Mouse (Mus musculus) neural tube, embryonic 15.5 days (tissue): ENCODE measurements at regions not wholly inside any gene's neighbourhood (a gene's known extent, or its start where the extent isn't known, plus 50 kb on each side); places are given as distances from the start of the nearest gene placed in this dataset.

ENCODE experiments used
- ATAC-seq: fragments of 200-750 bp; cut with Nextera tagmentation; 2 replicates; pipeline ENCODE4 v1.8.0; 2017; ENCODE audit warnings: mild to moderate bottlenecking, moderate TSS enrichment, moderate library complexity; ENCODE audit not compliant: low FRiP score
- H3K27ac ChIP-seq: fragments of 300-500 bp; sonication (generic); replicated peaks from 2 replicates; pipeline ENCODE4 v1.5.1; 2015; ENCODE audit warnings: mild to moderate bottlenecking, inconsistent platforms
- H3K27me3 ChIP-seq: fragments of 300-500 bp; sonication (generic); replicated peaks from 2 replicates; pipeline ENCODE4 v1.6.1; 2015; ENCODE audit warnings: inconsistent platforms
- H3K36me3 ChIP-seq: fragments of 300-500 bp; sonication (generic); 2 replicates; pipeline ENCODE4 v1.6.1; 2015; ENCODE audit warnings: inconsistent platforms
- H3K4me1 ChIP-seq: fragments of 300-500 bp; sonication (generic); 2 replicates; pipeline ENCODE4 v1.6.1; 2015; ENCODE audit warnings: inconsistent platforms
- H3K4me2 ChIP-seq: fragments of 300-500 bp; sonication (generic); 2 replicates; pipeline ENCODE4 v1.6.1; 2015; ENCODE audit warnings: inconsistent platforms, mild to moderate bottlenecking, moderate library complexity
- H3K4me3 ChIP-seq: fragments of 300-500 bp; sonication (generic); replicated peaks from 2 replicates; pipeline ENCODE4 v1.5.1; 2015; ENCODE audit warnings: mild to moderate bottlenecking, inconsistent platforms
- H3K9ac ChIP-seq: fragments of 300-500 bp; sonication (generic); replicated peaks from 2 replicates; pipeline ENCODE4 v1.6.1; 2015; ENCODE audit warnings: mild to moderate bottlenecking, inconsistent platforms
- H3K9me3 ChIP-seq: fragments of 300-500 bp; sonication (generic); replicated peaks from 2 replicates; pipeline ENCODE4 v1.6.1; 2016; ENCODE audit warnings: inconsistent platforms
- WGBS: fragments of 180-500 bp; shearing (Covaris S2); methylation state at CpG from one replicate; pipeline ENCODE4 v1.1.7; 2015; ENCODE audit warnings: mixed read lengths; 5-methylcytosine and 5-hydroxymethylcytosine counted together

DNA sequence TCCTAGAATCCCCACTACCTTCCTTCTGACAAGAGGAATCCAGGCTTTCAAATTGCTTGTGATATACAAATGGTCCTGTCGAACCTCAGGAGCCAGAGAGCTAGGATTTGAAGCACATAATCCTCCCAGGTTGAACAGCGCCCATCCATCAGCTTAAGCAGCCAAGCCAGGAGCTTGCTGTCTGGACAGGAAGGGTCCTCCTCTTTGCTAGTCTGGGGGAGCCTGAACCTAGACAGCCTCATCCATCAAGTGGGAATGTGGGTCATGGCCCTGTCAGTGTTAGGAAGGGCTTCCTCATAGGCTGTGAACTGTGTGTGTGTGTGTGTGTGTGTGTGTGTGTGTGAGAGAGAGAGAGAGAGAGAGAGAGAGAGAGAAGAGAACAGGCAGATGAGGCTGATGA is 345.8 kb downstream of the Tcerg1l start:
- WGBS: 73% methylated on average over 2 of the region's 2 CpGs
- ATAC-seq: no peak
- Histone ChIP-seq H3K4me2 (no peak overlapping the region), H3K4me1 (0 out of 2 replicates have a peak, but pooled peaks cover 2% of the 10 kb centered on the region), H3K4me3 (no peak overlapping the region), H3K9me3 (no peaks in the 10 kb centered on the region), H3K9ac (no peak overlapping the region), H3K27ac (no peak overlapping the region), H3K27me3 (no peaks in the 10 kb centered on the region), H3K36me3 (no peaks in the 10 kb centered on the region)

DNA sequence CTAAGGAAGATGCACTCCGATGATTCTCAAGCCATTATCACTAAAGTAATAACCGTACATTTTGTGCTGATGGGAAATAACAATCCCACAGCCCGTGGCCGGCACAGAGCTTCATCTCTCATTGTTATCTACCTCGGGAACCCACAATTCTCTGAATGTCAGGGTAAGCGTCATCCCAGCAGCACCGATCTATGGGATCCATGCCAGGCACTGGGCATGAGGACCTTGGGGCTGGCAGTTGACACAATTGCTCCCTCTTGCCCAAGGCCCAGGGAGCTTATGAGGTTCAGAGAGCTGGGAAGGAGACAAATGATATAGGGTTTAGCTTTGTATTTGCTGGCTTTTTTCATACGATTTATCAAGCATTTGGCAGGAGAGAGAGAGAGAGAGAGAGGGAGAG is 342.8 kb downstream of the Tcerg1l start:
- Histone ChIP-seq H3K27ac (no peak overlapping the region), H3K27me3 (no peaks in the 10 kb centered on the region), H3K4me1 (0 out of 2 replicates have a peak, but pooled peaks cover 2% of the 10 kb centered on the region), H3K4me3 (no peak overlapping the region), H3K9me3 (no peaks in the 10 kb centered on the region), H3K4me2 (no peak overlapping the region), H3K36me3 (no peaks in the 10 kb centered on the region), H3K9ac (no peak overlapping the region)
- 59% methylated on average over 8 of the region's 8 CpGs for WGBS
- ATAC-seq: no peak

GRCm38 (mm10) chr7:138061116-138061515 is 336.4 kb downstream of the Tcerg1l start:
- Histone ChIP-seq H3K4me3 (no peak overlapping the region), H3K4me1 (peaks cover 4% of the 10 kb centered on the region), H3K4me2 (no peak overlapping the region), H3K27ac (no peak overlapping the region), H3K36me3 (no peaks in the 10 kb centered on the region), H3K9me3 (no peaks in the 10 kb centered on the region), H3K9ac (no peak overlapping the region), H3K27me3 (no peaks in the 10 kb centered on the region)
- ATAC-seq: no peak
- WGBS: 10% methylated on average over 7 of the region's 7 CpGs

DNA sequence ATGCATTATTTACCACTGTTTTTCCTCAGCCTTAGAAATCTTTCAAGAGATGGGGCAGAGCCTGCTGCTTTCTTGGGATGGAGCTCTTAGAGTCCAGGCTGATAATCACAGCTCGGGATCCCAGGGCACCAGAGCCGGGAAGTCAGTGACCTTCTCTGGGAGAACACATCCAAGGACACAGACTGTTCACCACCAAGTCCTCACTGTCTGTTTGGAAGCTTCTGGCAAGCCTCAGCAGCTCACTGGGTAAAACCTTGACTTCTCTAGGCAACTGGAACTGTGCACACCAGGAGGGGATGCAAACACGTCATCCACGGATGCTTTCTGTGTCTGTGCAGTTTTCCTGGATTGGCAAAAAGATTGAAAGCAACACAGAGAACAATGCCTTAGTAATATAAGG is 330.6 kb downstream of the Tcerg1l start:
- Histone ChIP-seq H3K4me2 (no peak overlapping the region), H3K9ac (no peak overlapping the region), H3K27ac (no peak overlapping the region), H3K4me1 (no peaks in the 10 kb centered on the region), H3K36me3 (no peaks in the 10 kb centered on the region), H3K27me3 (no peaks in the 10 kb centered on the region), H3K9me3 (no peaks in the 10 kb centered on the region), H3K4me3 (no peak overlapping the region)
- no peak for ATAC-seq
- 79% methylated on average over 4 of the region's 4 CpGs for WGBS

DNA sequence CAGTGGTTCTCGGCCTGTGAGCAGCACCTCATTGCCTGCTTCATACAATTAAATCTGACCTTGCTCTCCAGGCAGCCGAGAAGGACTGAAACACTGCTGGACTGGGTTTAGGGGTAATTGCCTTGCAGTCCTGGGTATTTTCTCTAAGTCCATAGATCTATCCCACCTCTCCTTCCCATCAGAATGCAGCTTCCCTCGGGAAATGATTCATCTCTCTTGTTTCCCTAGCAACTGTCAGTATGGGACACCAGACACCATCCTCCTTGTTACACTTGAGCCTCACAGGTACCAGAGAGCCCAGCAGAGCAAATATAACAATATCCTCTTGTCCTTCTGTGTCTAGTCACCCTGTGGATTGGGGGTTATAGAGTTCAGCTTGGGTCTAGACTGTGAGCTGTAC is 322.3 kb downstream of the Tcerg1l start:
- H3K27ac ChIP-seq: no peak overlapping the region
- no peaks in the 10 kb centered on the region for H3K36me3 ChIP-seq
- WGBS: 72% methylated on average over 3 of the region's 3 CpGs

DNA sequence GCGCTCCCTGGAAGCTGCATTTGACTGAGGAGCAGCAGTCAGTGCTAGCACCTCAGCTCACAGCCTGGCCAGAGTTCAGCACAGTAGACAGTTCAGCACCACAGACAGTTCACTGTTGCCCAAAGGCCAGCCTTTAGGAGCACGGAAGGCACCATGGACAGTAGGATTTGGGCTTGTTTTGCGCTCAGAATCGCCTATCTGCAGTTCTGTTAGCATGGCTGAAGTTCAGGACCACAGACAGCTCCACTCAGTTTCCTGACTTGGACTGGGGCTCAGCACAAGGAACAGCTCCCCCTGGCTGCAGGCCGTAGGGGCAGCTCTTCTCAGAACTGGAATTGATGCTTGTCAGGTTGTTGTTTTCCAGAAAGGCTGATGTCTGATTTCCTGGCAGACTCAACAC is 313.6 kb downstream of the Tcerg1l start:
- no peak overlapping the region for H3K4me2 ChIP-seq
- no peak overlapping the region for H3K9ac ChIP-seq
- no peak overlapping the region for H3K4me3 ChIP-seq
- H3K9me3 ChIP-seq: no peaks in the 10 kb centered on the region
- no peak for ATAC-seq
- no peaks in the 10 kb centered on the region for H3K4me1 ChIP-seq
- H3K27ac ChIP-seq: no peak overlapping the region
- no peaks in the 10 kb centered on the region for H3K36me3 ChIP-seq
- 23% methylated on average over 5 of the region's 5 CpGs for WGBS
- no peaks in the 10 kb centered on the region for H3K27me3 ChIP-seq

More for the DNA sequence above, 322.3 kb downstream of the Tcerg1l start:
- Histone ChIP-seq H3K9ac (no peak overlapping the region), H3K4me1 (no peaks in the 10 kb centered on the region), H3K4me3 (no peak overlapping the region), H3K4me2 (no peak overlapping the region), H3K9me3 (no peaks in the 10 kb centered on the region), H3K27me3 (no peaks in the 10 kb centered on the region)
- ATAC-seq: no peak

DNA sequence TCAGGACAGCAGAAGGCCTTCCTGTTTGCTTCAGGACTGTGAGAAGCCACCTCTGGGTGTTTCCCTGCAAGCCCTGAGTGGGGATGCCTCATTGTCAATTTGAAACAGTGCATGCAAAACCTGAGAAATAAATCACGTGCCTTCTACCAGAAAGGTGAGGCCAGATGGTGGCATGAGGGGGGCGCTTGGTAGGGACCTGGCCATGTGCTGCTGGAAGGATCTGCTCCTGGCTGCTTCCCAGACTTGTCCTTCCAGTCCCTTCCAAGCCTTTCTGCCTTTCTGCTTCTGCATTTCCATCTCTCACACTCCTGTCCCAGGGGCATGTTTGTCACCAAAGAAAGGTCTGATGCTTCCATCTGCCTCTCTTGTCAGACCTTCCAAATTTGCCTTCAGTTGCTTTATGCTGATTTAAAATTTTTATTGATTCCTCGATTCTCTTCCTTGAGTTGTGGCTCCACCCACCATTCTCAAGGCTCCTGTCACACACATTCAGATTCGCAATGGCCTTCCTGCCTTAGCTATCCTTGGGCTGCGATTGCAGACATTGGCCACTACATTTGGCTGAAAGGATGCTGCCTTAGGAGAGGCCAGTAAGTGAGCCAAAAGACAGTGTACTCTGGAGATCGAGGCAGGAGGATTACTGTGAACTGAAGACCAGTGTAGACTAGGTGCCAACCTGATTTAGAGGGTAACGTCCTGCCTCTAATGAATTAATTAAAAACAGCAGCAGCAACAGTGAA is 289.9 kb downstream of the Tcerg1l start:
- WGBS: 65% methylated on average over 7 of the region's 7 CpGs

GRCm38 (mm10) chr7:138121497-138121896 is 276.0 kb downstream of the Tcerg1l start:
- peaks cover 11% of the 10 kb centered on the region for H3K4me1 ChIP-seq
- no peak overlapping the region for H3K9ac ChIP-seq
- peak; percentile 74; the same call in 1 of the 2 replicates for ATAC-seq
- H3K27ac ChIP-seq: peak overlapping the region; percentile 46
- no peaks in the 10 kb centered on the region for H3K9me3 ChIP-seq
- H3K4me2 ChIP-seq: no peak overlapping the region
- H3K4me3 ChIP-seq: no peak overlapping the region
- no peaks in the 10 kb centered on the region for H3K27me3 ChIP-seq
- no peaks in the 10 kb centered on the region for H3K36me3 ChIP-seq
- 4% methylated on average over 4 of the region's 4 CpGs for WGBS

More for the DNA sequence above, 289.9 kb downstream of the Tcerg1l start:
- no peaks in the 10 kb centered on the region for H3K9me3 ChIP-seq
- H3K9ac ChIP-seq: no peak overlapping the region
- no peak for ATAC-seq
- no peak overlapping the region for H3K27ac ChIP-seq
- H3K36me3 ChIP-seq: no peaks in the 10 kb centered on the region
- H3K4me3 ChIP-seq: no peak overlapping the region
- H3K27me3 ChIP-seq: no peaks in the 10 kb centered on the region
- no peak overlapping the region for H3K4me2 ChIP-seq
- H3K4me1 ChIP-seq: no peaks in the 10 kb centered on the region

GRCm38 (mm10) chr7:138129701-138130100 is 267.8 kb downstream of the Tcerg1l start:
- Histone ChIP-seq H3K4me2 (no peak overlapping the region), H3K36me3 (no peaks in the 10 kb centered on the region), H3K9ac (no peak overlapping the region), H3K27me3 (no peaks in the 10 kb centered on the region), H3K4me1 (no peaks in the 10 kb centered on the region), H3K27ac (no peak overlapping the region), H3K9me3 (no peaks in the 10 kb centered on the region), H3K4me3 (no peak overlapping the region)
- ATAC-seq: no peak
- 49% methylated on average over 2 of the region's 2 CpGs for WGBS

- no peak for ATAC-seq
- H3K4me2 ChIP-seq: no peak overlapping the region
- no peaks in the 10 kb centered on the region for H3K9me3 ChIP-seq
- H3K9ac ChIP-seq: no peak overlapping the region
- no peak overlapping the region for H3K27ac ChIP-seq
- H3K27me3 ChIP-seq: no peaks in the 10 kb centered on the region
- 0 out of 2 replicates have a peak, but pooled peaks cover 4% of the 10 kb centered on the region for H3K4me1 ChIP-seq
- no peaks in the 10 kb centered on the region for H3K36me3 ChIP-seq
- WGBS: 93% methylated on average over 6 of the region's 6 CpGs
- no peak overlapping the region for H3K4me3 ChIP-seq
These were observed 264.1 kb downstream of the Tcerg1l start for GRCm38 (mm10) chr7:138133427-138133826.

GRCm38 (mm10) chr7:138137934-138138333 is 259.6 kb downstream of the Tcerg1l start:
- Histone ChIP-seq H3K36me3 (no peaks in the 10 kb centered on the region), H3K4me1 (0 out of 2 replicates have a peak, but pooled peaks cover 4% of the 10 kb centered on the region), H3K4me3 (no peak overlapping the region), H3K27me3 (no peaks in the 10 kb centered on the region), H3K27ac (no peak overlapping the region), H3K9ac (no peak overlapping the region), H3K4me2 (no peak overlapping the region), H3K9me3 (no peaks in the 10 kb centered on the region)
- ATAC-seq: no peak
- WGBS: 28% methylated on average over 1 of the region's 1 CpGs

GRCm38 (mm10) chr7:138139766-138140165 is 257.8 kb downstream of the Tcerg1l start:
- 88% methylated on average over 5 of the region's 5 CpGs for WGBS
- H3K27ac ChIP-seq: no peak overlapping the region
- no peaks in the 10 kb centered on the region for H3K36me3 ChIP-seq
- H3K4me2 ChIP-seq: no peak overlapping the region
- ATAC-seq: no peak
- H3K9ac ChIP-seq: no peak overlapping the region
- H3K4me1 ChIP-seq: 0 out of 2 replicates have a peak, but pooled peaks cover 4% of the 10 kb centered on the region
- H3K27me3 ChIP-seq: no peaks in the 10 kb centered on the region
- no peaks in the 10 kb centered on the region for H3K9me3 ChIP-seq
- H3K4me3 ChIP-seq: no peak overlapping the region
